Mouse (Mus musculus) right cerebral cortex, postnatal 14 days (tissue): Measurements from ENCODE around the gene Mrps21.

Experiments used
- DNase-seq: peaks from one replicate; pipeline ENCODE4 v3.0.0; 2022

Gene Mrps21

GRCm38 (mm10) chr3:95842503-95843214 is 28.7 kb downstream of the Mrps21 start:
- DNase-seq, result no peak

- DNase-seq, result no peak
Observed at GRCm38 (mm10) chr3:95839250-95839649, 32.1 kb downstream of the Mrps21 start.

- DNase-seq, result no peak
Observed at GRCm38 (mm10) chr3:95829053-95829452, 42.3 kb downstream of the Mrps21 start.

- DNase-seq, result no peak
Observed at GRCm38 (mm10) chr3:95826275-95826674, 45.0 kb downstream of the Mrps21 start.

GRCm38 (mm10) chr3:95820046-95821010 is 51.0 kb downstream of the Mrps21 start:
- no peak for DNase-seq

GRCm38 (mm10) chr3:95819351-95819985 is 51.9 kb downstream of the Mrps21 start:
- peak; percentile 100 for DNase-seq

- peak; percentile 81 for DNase-seq
Observed at GRCm38 (mm10) chr3:95818571-95819288, 52.6 kb downstream of the Mrps21 start, which contains the start of gene Rprd2. Gene Rprd2, minus strand, starts transcription at chr3:95818863.

GRCm38 (mm10) chr3:95818026-95818511 is 53.2 kb downstream of the Mrps21 start:
- peak; percentile 34 for DNase-seq

GRCm38 (mm10) chr3:95816681-95817080 is 54.6 kb downstream of the Mrps21 start:
- no peak for DNase-seq
